Mouse (Mus musculus) testis, adult 2 months (tissue): Measurements from ENCODE around the gene Abca7. TPM values are rescaled to one million over a fixed set of nuclear protein-coding genes. Genes with fewer than 3 reads are reported as not detected.

Source experiments
- H3K27ac ChIP-seq: fragments of 200-500 bp; 2 replicates; pipeline ENCODE4 v1.5.1; 2012; ENCODE audit warnings: low read depth, low read length; ENCODE audit not compliant: control insufficient read depth, insufficient read depth
- H3K27me3 ChIP-seq: fragments of 200-500 bp; 2 replicates; pipeline ENCODE4 v1.6.1; 2012; ENCODE audit warnings: mild to moderate bottlenecking, low read length, moderate library complexity; ENCODE audit not compliant: control insufficient read depth, insufficient read depth
- H3K36me3 ChIP-seq: fragments of 200-500 bp; 2 replicates; pipeline ENCODE4 v1.6.1; 2012; ENCODE audit warnings: mild to moderate bottlenecking, low read length; ENCODE audit not compliant: control insufficient read depth, insufficient read depth
- H3K4me1 ChIP-seq: fragments of 200-500 bp; 2 replicates; pipeline ENCODE4 v1.6.1; 2012; ENCODE audit warnings: low read length; ENCODE audit not compliant: control insufficient read depth, insufficient read depth
- H3K4me3 ChIP-seq: fragments of 200-500 bp; 2 replicates; pipeline ENCODE4 v1.5.1; 2012; ENCODE audit warnings: low read depth, mild to moderate bottlenecking, low read length, moderate library complexity, mixed read lengths; ENCODE audit not compliant: control insufficient read depth
- CTCF ChIP-seq: fragments of 200-500 bp; IDR thresholded peaks from 2 replicates; pipeline ENCODE4 v1.5.1; 2012; ENCODE audit warnings: low read depth, mild to moderate bottlenecking, inconsistent platforms, low read length, moderate library complexity; ENCODE audit not compliant: control insufficient read depth, insufficient read depth, insufficient replicate concordance
- POLR2A ChIP-seq: fragments of 200-500 bp; IDR thresholded peaks from 2 replicates; pipeline ENCODE4 v1.6.1; 2012; ENCODE audit warnings: low read depth, mild to moderate bottlenecking, inconsistent platforms, low read length, moderate library complexity; ENCODE audit not compliant: control insufficient read depth
- polyA plus RNA-seq: library from polyadenylated mRNA; depleted of rRNA; stranded (reverse); fragments of >200 nt; gene quantifications from 2 replicates; pipeline ENCODE4 v1.2.3, GENCODE M21; 2012

Gene Abca7
- polyA plus RNA-seq, 1 experiment: 2.2 TPM

DNA sequence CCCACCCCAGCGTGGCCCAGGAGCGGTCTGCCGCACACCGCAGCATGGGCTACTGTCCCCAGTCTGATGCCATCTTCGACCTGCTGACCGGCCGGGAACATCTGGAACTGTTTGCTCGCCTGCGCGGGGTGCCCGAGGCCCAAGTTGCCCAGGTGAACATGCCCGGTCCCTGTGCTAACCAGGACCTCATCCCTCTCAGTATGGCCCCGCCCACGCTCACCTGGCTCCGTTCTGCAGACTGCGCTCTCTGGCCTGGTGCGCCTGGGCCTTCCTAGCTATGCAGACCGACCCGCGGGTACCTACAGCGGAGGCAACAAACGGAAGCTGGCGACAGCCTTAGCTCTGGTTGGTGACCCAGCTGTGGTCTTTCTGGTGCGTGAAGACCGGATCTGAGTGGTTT, 17.3 kb downstream of the Abca7 start:
- Histone ChIP-seq H3K36me3 (no peaks in the 10 kb centered on the region), H3K27me3 (no peaks in the 10 kb centered on the region), H3K4me1 (no peaks in the 10 kb centered on the region), H3K4me3 (no peak overlapping the region), H3K27ac (no peak overlapping the region)
- TF ChIP-seq CTCF: no peak

DNA sequence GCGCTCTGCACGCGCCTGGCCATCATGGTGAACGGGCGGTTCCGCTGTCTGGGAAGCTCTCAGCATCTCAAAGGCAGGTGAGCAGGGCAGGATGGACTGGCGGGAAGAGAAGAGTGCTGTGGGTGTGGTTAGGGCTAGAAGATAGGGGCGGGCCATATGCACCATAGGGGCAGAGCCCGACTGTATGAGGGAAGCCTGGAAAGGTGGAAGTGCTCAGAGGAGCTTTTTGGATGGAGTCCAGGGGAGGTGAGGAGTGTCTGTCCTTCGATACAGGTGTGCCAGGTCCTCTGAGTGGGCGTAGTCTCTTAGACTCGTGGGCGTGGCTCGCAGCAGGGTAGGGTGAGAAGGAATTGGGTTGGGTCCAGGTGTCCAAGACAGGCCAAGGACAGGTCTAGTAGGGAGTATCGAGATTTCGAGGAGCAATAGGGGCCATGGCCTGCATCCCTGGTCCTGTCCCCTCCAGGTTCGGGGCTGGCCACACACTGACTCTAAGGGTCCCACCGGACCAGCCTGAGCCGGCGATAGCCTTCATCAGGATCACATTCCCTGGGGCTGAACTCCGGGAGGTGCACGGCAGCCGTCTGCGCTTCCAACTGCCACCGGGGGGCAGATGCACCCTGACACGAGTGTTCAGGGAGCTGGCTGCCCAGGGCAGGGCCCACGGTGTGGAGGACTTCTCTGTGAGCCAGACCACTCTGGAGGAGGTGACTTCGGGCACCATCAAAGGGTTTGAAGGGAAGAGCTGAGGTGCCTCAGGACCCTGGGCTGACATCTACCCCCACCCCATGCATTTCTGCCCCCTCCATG, 18.4 kb downstream of the Abca7 start:
- TF ChIP-seq CTCF (0 out of 2 replicates have a peak, but pooled peaks have one; percentile 2), POLR2A (no peak)
- Histone ChIP-seq H3K36me3 (no peaks in the 10 kb centered on the region), H3K4me3 (no peak overlapping the region), H3K4me1 (no peaks in the 10 kb centered on the region), H3K27ac (no peak overlapping the region), H3K27me3 (no peaks in the 10 kb centered on the region)

DNA sequence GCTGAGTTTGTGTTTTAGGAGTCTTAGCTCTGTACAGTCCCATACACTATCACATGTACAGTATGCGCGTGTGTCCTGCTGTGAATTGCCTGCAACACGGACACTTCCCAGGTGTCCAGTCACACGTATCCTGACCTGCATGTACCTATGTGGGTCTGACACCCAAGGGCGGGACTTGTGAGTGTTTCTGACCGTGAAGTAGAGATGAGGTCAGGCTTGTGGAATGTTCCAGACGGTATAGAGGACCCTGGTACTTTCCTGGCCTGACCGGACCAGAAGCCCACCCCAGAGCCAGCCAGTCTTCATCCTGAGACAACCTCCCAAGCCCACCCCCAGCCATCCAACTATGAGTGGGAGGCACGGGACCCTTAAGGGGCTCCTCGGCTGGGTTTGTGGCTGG, 19.3 kb downstream of the Abca7 start:
- TF ChIP-seq CTCF (no peak), POLR2A (no peak)
- Histone ChIP-seq H3K4me1 (no peaks in the 10 kb centered on the region), H3K27ac (no peak overlapping the region), H3K4me3 (no peak overlapping the region), H3K36me3 (no peaks in the 10 kb centered on the region), H3K27me3 (no peaks in the 10 kb centered on the region)

DNA sequence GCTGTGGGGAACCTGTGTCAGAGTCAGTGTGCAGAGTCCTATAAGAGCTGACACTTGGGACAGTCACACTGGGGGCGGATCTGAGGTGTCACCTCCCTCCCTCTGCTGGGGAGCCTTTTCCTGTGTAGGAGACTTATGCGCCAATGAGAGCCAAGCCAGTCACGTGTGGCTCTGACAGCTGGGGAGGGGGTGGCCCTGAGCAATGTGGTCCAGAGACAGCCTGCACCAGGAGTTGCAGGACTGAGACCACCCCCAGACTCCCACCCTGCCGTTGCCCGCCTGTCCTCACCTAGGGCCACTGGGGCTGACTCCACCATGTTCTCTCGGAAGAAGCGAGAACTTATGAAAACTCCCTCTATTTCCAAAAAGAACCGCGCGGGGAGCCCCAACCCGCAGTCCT, 20.2 kb downstream of the Abca7 start, which contains the start of gene Arhgap45:
Gene Arhgap45 (plus strand): TSS at position 143 of the 400 bp plus-strand sequence.
- H3K36me3 ChIP-seq: no peaks in the 10 kb centered on the region
- H3K27me3 ChIP-seq: no peaks in the 10 kb centered on the region
- H3K4me3 ChIP-seq: no peak within 1 kb of the TSS
- H3K4me1 ChIP-seq: peaks cover 2% of the 10 kb centered on the region; the same call in 1 of the 2 replicates
- TF ChIP-seq CTCF: no peak
- no peak for TF ChIP-seq POLR2A
- H3K27ac ChIP-seq: no peak within 1 kb of the TSS

DNA sequence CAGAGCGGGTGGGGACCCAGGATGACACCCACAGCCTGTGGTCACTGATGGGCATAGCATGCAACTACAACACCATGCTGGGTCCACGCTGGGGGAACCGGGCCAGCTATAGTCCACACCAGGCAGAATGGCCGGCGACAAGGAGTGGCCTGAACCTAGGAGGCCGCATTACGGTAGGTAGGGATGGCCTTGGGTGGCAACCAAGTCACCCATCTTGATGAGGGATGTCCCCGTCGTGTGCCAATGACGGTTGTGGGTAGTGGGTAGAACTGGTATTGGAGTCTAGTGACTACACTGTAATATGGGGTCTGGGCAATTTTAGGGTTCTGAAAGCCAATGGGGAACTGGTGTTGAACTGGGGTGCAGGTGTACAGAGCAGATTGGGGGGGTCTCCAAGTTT, 20.6 kb downstream of the Abca7 start:
- H3K27me3 ChIP-seq: no peaks in the 10 kb centered on the region

DNA sequence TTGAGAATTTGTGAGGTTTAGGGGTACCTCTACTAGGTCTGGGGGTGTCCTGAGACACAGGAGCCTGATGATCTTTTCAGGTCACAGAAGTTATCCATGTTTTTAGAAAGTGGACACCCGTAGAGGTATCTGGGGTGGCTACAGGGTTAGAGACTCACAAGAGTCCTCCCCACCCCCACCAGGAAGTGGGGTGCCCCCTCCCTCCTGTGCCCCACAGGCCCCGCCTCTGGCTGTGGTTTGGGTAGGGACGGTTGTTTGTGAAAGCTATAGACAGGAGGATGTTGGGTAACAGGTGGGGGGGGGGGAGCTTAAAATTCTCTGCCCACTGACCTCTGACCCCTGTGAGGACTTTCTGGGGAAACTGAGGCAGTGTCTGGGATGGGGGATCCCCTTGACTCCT, 21.1 kb downstream of the Abca7 start:
- Histone ChIP-seq H3K36me3 (no peaks in the 10 kb centered on the region), H3K27me3 (no peaks in the 10 kb centered on the region), H3K4me3 (no peak overlapping the region), H3K4me1 (peaks cover 2% of the 10 kb centered on the region; the same call in 1 of the 2 replicates), H3K27ac (no peak overlapping the region)
- TF ChIP-seq CTCF: no peak
- no peak for TF ChIP-seq POLR2A

More for the DNA sequence above, 20.6 kb downstream of the Abca7 start:
- H3K27ac ChIP-seq: no peak overlapping the region
- TF ChIP-seq POLR2A (no peak), CTCF (no peak)
- H3K36me3 ChIP-seq: no peaks in the 10 kb centered on the region
- H3K4me3 ChIP-seq: no peak overlapping the region
- peaks cover 2% of the 10 kb centered on the region; the same call in 1 of the 2 replicates for H3K4me1 ChIP-seq

DNA sequence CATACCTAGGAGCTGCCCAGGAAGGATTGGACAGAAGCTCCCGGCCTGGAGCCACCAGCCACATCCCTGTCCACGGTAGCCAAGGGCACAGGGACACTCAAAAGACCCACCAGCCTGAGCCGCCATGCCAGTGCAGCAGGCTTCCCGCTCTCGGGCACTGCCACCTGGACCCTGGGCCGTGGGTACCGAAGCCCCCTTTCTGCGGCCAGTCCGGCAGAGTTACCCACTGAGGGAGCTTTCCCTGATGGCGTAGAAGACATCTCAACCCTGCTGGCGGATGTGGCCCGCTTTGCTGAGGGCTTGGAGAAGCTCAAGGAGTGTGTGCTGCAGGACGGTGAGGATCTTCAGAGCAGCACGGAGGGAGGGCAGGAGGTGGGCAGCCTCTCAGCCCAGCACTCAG, 21.5 kb downstream of the Abca7 start:
- Histone ChIP-seq H3K27me3 (no peaks in the 10 kb centered on the region), H3K4me3 (no peak overlapping the region), H3K4me1 (peaks cover 2% of the 10 kb centered on the region; the same call in 1 of the 2 replicates), H3K36me3 (no peaks in the 10 kb centered on the region), H3K27ac (no peak overlapping the region)
- TF ChIP-seq CTCF: no peak

DNA sequence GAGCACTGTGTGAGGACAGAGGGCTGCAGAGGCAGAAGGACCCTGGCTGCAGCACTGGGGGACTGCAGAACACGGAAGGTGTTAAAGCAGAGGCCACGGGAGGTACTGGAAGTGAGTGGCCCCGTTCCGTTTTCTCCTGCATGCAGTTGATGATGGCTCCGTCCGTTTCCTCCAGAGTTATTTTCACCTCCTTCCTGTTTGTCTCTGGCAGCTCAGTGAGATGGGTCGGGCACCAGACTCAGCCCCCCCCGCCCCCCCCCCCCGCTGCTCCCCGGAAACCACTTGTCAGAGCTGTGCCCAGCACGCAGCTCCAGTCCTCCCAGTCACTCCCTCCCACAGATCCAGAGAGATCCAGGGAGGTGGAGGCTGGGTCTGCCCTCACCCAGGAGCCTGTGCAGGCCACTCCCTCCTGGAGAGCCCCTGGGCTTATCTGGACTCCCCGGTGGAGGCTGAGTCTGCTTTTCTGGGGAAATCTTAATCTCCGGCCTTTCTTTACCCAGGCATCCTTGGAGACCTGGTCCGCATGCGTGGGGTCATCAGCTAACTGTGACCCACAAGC, 22.5 kb downstream of the Abca7 start:
- TF ChIP-seq POLR2A: no peak
- no peak for TF ChIP-seq CTCF
- Histone ChIP-seq H3K27ac (no peak overlapping the region), H3K36me3 (no peaks in the 10 kb centered on the region), H3K27me3 (no peaks in the 10 kb centered on the region), H3K4me3 (no peak overlapping the region), H3K4me1 (peaks cover 2% of the 10 kb centered on the region; the same call in 1 of the 2 replicates)
